Mouse (Mus musculus) gonadal fat pad, adult 2 months (tissue): Measurements from ENCODE around the gene Tmem123. TPM values are rescaled to one million over a fixed set of nuclear protein-coding genes. Genes with fewer than 3 reads are reported as not detected.

Source experiments
- DNase-seq: peaks from one replicate; pipeline ENCODE4 v3.0.0-alpha.2; 2012; ENCODE audit warnings: low read depth
- polyA plus RNA-seq: library from polyadenylated mRNA; depleted of rRNA; stranded (reverse); fragments of >200 nt; gene quantifications from 2 replicates; pipeline ENCODE4 v1.2.3, GENCODE M21; 2012; rRNA removed

Tmem123 gene
- polyA plus RNA-seq, result 80.9 and 81.0 TPM in 2 replicates

DNA sequence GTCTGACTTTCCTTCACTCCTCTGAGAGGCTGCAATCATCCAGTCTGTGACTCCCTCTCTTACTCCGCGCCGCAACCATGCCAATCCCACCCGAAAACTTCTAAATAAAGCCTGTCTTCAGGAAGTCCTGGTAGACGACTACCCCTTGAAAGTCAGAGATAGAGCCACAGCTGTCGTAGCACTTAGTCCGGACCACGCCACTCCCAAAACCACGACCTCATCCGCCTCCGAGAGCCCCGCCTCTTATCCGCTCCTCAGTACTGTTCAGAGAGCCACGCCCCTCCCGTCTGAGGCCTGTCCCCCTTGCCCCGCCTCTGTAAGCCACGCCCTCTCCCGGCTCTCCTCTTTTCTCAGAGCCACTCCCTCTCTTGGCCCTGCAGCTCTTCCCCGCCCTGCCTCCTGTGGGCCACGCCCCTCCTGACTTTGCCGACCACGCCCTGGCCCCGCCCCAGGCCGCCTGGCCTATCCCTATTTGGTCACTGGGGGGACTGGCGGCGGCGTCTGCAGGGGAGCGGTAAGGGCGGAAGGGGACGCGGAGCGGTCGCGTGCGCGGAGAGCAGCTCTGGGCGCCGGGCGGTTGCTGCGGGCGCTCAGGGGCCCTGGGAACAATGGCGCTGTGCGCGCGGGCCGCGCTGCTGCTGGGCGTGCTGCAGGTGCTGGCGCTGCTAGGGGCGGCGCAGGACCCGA lies at the start of gene Tmem123:
Gene Tmem123, plus strand, starts transcription at position 428 of the 687 bp plus-strand sequence.
- DNase-seq, result peak; percentile 87

DNA sequence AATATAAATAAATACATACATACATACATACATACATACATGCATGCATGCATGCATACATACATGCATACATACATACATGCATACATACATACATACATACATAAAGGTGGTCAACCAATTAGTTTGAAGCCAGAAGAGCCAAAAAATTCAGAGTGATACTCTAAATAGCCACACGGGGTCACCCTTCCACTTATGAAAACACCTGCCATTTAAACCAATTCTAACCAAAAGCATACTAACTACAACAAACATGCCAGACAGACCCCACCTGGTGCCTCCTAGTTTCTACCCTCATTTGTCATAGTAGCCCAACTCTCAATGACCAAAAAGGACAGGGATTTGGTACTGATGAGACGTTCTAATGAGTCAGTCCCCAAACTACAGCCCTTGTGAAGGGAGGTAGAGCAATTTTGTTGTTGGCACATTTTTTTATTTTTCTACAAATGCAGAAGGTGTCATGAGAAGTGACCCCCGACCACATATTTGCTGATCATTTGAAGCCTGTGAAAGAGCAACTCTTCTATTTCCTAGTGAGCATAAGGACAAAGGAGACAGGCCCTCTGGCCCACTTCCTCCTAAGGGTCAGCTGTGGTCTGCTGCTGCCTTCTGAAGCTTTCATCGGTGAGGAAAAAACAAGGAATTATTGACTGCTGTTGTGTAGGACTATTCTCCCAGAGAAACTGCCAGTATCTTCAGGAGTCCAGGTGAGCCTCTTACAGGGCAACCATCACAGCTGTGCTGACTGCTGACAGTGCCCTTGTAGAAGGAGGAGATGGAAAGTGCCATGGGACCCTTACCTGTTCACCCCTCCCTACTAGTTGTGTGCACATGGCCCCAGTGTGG lies 49.6 kb upstream of the Tmem123 start:
- DNase-seq, result no peak

DNA sequence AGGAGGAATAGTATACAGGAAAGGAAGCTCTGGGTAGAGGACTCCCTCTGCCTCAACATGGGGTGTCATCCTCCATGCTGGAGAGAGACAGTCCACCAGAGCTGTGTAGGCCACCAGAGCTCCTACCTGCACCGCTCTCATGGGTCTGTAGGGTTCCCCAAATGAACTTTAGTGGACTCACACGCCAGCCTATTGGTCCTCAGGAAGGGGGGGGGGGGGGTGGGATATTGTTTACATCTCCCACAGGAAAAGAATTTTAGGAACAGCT lies 49.0 kb upstream of the Tmem123 start:
- no peak for DNase-seq

DNA sequence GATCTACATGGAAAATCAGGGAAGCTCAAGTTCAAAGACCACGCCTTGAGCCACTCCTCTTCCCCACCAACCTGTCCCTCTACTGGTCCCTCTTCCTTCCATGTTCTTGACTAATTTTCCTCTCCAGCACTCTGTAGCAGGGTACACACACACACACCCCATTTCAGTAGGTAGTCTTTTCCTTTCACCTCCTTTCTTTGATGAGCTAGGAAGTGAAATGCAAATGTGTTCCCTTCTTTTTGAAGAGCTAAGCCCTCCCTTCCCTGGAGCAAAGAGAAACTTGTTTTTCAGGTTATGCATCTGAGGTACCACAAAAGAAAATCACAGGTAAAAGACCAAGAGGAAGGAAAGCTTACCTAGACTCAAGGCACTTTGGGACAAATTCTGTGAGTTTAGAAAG lies 42.3 kb upstream of the Tmem123 start:
- peak; percentile 37 for DNase-seq

DNA sequence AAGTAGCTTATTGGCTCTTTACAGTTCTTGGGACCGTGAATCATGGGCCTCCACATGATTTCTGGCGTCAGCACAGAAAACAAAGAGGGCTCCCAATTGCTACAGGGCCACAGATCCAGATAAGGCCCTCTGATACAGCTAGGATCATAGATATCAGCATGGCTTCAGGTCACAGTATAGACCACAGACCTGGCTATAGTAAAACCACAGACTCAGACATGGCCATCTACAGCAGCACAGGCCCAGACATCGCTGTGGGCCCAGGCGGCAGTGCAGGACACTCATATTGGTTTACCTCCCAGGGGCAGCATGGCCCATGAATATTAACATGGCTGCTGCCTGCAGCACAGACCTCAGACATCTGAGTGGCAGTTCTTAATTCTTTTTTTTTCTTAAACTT lies 34.8 kb upstream of the Tmem123 start:
- no peak for DNase-seq

DNA sequence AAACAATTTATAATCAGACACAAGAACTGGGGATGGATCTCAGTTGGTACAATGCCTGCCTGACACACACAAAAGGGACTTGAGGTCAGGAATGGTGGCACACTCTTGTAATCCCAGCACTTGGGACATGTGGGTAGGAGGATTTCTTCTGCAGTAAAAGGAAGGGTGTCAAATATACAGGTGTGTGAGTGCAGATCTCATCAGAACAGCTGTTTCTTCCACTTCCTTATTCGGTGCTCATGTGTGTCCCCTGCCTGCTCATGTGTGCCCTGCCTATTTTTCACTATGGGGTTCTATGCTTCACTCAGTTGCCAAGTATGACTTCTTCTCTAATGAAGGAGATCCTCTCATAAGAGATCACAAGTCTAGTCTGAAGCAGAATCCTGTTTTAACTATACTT lies 21.1 kb upstream of the Tmem123 start:
- DNase-seq, result no peak

DNA sequence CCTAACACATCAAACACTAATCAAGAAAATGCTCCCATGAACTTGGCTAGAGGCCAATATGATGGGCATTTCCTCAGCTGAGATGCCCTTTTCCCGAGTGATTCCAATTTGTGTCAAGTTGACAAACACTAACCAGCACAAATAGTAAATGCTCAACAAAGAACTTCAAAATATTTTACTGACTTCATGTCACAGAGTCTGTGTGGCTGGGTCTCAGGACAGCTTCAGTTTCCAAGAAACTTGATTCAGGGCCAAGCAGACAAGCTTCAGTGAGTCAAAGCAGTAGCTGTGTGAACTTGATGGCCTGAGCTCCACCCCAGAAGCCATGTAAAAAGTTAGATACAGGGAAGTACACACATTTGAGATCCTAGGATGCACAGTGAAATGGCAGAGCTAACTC lies 19.7 kb upstream of the Tmem123 start:
- DNase-seq, result no peak

DNA sequence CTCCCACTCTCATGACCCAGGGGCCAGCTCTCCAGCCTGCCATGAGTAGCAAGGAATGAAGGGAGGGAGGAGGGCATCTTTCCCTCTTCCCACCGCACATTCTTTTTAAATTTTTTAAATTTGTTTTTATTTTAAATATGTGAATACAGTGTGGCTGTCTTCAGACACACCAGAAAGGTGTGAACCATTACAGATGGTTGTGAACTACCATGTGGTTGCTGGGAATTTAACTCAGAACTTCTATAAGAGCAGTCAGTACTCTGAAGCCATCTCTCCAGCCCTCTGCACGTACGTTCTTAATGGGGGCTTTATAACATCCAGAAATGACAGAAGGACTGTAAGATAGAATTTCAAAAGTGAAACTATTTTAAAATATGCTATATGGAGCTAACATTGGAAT lies 15.0 kb upstream of the Tmem123 start:
- no peak for DNase-seq

DNA sequence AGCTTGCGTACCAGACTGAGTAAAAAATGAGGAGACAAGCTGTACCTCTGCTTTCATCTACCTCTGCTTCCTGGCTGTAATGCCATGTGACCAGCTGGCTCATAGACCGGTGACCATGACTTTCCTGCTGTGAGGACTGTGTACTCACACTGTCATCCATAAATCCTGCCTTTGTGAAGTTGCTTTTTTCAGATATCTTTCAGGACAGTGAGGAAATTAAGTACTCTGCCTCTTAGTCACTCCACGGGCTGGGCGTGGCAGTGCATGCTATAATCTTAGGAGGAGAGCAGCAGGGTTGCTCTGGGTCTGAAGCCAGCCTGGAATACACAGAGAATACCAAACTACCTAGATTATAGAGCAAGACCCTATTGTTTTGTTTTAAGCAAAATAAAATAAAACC lies 14.3 kb upstream of the Tmem123 start:
- DNase-seq, result no peak

DNA sequence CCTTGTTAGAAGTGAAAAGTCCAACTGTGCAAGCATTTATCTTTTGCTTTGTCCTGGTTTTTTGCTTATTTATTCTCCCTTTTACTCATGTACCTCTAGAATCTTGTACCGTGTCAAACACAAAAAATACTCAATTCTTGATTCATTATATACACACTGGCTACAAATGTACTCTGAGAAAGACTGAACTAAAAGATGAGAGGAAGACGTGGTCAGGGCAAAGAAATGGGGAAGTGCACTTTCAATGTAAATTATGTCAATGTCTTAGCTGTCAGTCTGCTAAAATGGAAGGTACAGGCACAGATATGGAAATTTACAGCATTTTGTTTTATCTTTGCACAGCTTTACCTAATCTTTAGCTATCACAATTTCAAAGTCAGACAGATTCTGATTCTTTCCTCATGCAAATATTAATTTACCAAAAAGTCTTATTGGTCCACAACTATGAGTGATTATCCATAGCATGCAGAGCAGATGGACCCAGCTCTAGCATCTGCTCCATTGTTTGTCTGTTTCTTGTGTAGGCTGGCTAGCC lies 7.9 kb upstream of the Tmem123 start:
- no peak for DNase-seq

DNA sequence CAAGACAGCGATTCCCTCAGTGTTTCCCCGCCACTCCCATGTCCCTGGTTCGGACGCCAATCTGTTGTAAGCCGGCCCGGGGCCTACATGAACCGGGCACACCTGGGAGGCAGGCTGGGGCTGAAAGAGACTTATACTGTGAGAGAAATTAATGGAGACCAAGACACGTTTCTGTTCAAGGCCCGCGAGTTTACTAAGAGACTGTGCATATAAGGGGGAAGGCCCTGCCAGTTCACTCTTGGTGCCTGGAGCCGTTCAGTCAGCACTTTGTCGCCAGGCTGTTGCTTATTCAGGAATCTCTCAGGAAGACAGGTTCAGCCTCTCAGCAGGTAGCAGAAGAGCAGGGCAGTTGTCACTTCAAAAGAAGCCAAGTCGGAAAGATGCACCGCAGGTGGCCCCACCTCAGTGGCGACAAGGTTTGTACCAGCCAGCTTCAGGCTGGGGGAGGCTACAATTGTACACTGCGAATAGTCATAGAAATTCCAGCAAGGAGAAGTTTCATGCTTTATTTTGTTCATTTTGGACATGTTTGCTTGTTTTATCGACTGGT lies 1.9 kb upstream of the Tmem123 start:
- DNase-seq, result no peak

DNA sequence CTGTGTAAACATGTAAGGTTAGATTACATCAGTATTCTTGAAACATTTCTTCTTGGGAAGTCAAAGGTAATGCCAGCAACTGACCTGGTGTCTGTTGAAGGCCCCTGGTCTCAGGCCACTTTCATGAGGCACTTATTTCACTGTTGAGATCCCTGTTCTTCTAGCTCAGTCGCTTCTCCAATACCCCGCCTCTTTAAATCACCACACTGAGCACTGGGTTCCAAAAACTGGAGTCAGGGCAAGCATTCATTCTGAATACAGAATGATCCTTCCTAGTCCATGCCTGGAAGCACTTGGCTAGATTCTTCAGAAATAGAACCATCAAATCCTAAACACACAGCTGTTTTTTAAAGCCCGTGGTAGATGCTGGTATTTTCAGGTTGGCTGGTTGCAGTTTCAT lies 1.1 kb upstream of the Tmem123 start:
- no peak for DNase-seq

DNA sequence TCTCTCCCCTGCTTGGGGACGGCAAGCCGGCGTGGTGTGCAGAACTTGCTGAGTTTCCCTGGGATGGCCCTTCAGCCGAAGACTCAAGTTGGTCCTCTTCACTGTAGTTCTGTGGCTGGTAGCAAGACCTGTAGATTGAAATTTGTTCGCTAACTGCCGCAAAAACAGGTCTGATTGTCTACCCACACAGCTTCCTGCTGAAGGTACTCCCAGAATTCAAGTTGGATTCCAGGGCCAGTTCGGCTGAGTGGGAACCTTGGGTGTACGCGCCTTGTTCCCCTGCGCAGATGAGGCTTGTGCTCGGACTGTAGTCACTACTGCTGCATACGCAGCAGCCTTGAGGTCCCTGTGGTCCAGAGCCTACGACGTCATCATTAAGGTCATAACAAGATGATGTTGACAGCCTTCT lies 626 bp downstream of the Tmem123 start:
- no peak for DNase-seq

DNA sequence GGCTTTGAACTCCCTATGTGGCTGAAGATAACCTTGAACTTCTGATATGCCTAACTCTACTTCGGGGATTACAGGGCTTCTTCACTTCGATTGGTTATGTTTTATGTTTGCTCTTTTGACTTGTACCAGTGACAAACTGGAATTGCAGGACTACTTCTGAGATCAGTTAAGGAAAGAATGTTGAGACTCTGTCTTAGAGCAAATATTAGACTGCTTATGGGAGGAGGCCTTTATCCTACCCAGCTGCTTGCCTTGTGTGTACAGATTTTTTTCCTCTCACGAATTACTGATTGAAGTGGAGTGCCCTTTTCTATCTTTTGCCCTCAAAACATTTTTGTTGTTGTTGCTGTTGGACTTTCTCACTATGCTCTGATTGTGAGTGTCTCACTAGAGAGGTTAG lies 1.4 kb downstream of the Tmem123 start:
- no peak for DNase-seq

DNA sequence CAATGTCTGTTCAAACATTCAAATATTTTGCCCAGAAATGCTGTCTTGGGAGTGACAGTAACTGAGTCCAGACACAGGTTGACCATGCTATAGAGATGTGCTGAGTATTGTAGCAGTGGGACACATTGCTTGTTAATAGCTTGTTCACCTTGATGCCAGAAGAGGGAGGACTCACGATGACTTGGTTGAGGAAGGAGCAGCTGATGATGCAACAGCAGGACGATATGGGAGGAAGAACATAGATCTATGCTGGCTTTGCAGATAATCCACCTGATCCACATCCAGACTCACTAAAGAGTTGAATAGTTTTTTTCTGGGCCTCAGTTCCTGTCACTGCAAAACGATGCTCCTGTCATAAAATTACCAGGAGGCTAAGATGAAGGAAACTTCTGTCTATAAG lies 2.7 kb downstream of the Tmem123 start:
- no peak for DNase-seq

DNA sequence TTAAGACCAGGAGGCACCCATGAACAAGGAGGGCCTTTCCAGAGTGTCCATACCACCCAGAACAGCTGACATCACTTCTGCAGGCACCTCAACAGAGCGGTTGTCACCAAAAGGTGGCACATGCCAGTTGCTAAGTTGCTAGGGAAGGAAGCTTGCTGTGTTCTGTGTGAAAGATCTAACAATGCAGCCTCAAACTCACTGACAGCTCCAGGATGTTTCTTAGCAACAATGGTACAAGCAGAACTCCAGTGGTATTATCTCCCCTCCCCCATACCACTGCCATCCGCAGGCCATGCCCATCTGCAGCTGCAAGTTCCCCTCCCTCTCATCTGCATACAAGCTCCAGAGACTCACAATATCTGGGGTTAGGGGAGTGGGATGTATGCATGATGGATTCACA lies 3.7 kb downstream of the Tmem123 start:
- DNase-seq, result no peak

DNA sequence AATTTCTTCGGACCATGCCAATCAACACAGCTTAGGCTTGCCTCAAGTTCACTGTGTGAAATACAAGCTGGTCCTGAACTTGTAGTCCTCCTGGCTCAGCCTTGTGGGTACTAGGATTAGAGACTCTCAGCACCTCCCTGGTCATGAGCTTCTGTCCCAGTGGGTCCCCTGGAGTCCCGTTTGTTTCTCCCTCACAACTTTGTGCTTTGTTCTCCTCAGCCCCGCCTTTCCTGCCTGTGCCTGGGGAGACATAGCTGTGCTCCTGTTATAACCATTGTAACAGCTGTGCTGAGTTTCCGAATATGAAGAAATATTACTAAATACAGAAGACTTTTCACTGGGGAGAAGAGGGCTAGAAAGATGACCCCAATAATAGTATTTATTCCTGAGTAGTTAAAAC lies 5.2 kb downstream of the Tmem123 start:
- DNase-seq, result no peak

DNA sequence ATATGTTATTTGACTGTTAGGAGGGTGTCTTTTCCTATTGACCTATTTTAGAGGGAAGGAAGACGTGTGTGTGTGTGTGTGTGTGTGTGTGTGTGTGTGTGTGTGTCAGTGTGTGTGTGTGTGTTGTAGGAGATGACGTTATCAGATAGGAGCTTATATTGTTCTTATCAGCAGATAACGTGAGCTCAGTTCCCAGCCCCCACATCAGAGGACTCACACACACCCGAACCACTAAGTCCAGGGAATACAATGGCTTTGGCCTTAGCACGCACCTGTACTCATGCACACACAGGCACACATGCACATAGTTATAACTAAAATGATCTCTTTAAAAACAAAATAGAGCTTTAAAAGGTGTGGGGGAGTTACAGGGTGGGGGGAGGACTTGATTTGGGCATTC lies 5.7 kb downstream of the Tmem123 start:
- DNase-seq, result no peak

DNA sequence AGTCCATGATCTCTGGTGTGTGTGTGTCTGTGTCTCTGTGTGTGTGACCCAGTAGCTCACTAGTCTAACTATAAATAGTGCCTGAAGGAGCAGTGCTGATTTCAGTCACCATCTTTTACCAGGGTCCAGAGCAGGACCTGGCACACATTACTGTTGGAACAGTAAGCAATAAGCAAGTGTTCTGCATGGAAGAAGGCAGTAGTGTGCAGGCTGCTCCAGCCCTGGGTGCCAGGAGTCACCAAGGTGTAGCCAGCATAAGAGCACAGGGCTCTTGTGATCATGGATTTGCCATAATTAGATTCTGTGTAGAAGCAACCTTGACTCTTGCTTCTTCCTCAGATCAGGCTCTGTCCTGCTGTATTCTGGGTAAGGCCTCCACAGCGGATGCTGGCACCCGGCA lies 8.5 kb downstream of the Tmem123 start:
- DNase-seq, result no peak

DNA sequence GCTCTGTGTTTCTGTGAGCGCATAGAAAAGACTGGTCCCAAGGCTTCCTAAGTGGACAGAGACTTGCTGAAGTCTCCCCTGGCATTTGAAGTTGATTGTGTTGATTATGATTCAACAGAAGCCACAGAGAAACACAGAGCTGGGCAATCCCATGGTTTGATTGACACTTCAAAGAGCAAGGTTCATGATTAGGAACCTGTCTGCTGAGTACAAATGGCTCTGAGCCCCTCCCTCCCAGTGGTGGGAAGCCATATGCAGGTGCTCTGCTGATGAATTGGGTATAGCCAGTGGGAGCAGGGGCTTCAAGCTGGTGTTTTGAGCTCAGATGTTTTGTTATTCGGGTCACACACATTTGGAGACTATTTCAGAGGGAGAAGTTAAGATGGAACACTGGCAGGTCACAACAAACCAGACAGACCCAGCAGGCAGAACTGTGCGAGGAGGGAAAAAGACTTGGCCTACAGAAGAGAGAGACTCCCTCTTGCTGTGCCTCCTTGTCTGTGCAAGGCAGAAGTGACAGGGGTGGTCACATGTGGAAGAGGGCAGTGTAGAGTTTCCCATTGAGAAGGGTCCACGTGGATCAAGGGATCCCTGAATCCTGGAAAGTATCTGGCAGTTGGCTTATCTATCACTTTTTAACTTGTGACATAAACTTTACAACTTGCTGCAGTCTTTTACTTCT lies 9.1 kb downstream of the Tmem123 start:
- no peak for DNase-seq

DNA sequence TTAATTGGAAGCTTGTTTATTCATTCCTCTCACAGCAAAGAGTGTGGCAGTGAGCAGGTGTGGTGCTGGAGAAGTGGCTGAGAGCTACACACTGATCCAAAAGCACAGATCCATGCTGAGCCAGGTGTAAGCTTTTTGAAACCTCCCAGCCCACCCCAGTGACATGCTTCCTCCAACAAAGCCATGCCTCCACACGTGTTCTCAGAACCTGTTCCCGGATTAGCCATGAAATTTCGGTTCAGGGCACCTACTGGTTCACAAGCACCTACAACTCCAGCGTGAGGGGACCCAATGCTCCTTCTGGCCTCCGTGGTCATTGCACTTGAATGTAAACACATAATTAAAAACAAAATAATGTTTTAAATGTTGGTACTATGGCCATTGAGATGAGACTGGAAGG lies 9.8 kb downstream of the Tmem123 start:
- no peak for DNase-seq

DNA sequence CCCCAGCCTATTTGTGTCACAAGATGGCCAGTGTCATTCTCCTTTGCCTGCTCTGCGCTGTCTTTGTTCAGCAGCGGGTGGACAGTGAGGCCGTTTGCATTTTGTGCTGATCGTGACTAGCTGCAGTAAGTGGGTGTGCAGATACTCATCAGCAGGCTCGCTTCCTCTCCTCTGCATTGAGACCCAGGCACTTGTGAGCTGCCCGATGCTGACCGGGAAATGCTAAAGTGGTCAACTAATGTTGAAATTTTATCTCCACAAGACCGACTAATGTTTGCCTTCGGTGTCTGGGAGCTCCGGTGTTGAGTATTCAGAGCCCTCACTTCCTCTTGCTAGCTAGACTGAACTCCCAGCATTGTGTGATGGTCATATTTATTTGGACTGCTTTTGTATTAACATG lies 10.7 kb downstream of the Tmem123 start:
- DNase-seq, result no peak

DNA sequence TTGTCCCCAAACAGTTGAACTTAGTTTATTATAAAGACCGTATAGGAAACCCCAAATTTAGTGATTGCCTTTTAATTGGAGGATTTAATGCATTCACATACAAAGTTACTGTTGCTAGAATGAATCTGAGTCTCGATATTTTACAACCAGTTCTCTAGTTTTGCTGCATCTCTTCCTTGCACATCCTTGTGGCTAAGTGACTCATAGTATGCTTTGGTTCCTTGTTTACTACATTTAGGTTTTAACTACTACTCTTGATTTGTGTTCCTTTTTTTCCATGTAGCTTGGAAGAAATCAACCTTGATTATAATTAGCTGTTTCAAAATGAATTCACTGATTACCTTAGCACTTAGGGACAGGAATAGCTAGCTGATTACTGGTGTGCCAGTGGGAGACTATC lies 11.2 kb downstream of the Tmem123 start:
- no peak for DNase-seq
